Mouse (Mus musculus) cerebellum, adult 2 months (tissue): Measurements from ENCODE around the gene Scpep1.

ENCODE experiments used
- CTCF ChIP-seq: fragments of 200-500 bp; IDR thresholded peaks from 2 replicates; pipeline ENCODE4 v1.5.1; 2011; ENCODE audit warnings: low read depth, mild to moderate bottlenecking, control low read depth, low read length, moderate library complexity, borderline replicate concordance; ENCODE audit not compliant: insufficient read depth
- POLR2A ChIP-seq: fragments of 200-500 bp; IDR thresholded peaks from 2 replicates; pipeline ENCODE4 v1.6.1; 2011; ENCODE audit warnings: low read length, control low read depth, borderline replicate concordance; ENCODE audit not compliant: insufficient read depth

DNA sequence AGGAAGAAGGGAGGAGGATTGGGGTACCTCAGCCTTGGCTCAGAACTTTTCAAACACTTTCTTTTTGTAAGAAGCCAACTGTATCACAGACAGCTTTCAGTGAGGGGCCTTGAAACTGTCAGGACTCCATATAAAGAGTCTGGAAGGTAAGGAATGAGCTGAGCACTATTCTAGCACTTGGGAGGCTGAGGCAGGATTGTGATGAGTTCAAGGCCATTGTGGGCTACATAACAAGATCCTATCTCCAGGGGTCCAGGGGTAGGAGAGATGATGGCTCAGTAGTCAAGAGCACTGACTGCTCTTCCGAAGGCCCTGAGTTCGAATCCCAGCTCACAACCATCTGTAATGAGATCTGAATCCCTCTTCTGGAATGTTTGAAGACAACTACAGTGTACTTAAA lies 3.7 kb downstream of the Scpep1 start:
- no peak for TF ChIP-seq CTCF
- no peak for TF ChIP-seq POLR2A
